Mouse (Mus musculus): Measurements from ENCODE around the gene Bach2. TPM values are rescaled to one million over a fixed set of nuclear protein-coding genes. Genes with fewer than 3 reads are reported as not detected.

The Bach2 gene
- polyA plus RNA-seq, 1 experiment from 2014 or later = 4.8 TPM

GRCm38 (mm10) chr4:32202362-32202761, 36.2 kb upstream of the Bach2 start:
- no peak for DNase-seq (ENCODE audit: low spot score)

GRCm38 (mm10) chr4:32204819-32205218, 33.8 kb upstream of the Bach2 start:
- ATAC-seq (replicated peaks; ENCODE audit: low FRiP score) (0 out of 2 replicates have a peak, but pooled peaks have one; percentile 39), DNase-seq (ENCODE audit: low spot score) (no peak)
- H3K27me3 ChIP-seq (replicated peaks; ENCODE audit: control insufficient read depth, insufficient read depth, low read length) = no peaks in the 10 kb centered on the region
- no peak overlapping the region for H3K4me3 ChIP-seq (ENCODE audit: low read depth, low read length)
- peaks cover 11% of the 10 kb centered on the region for H3K4me1 ChIP-seq (replicated peaks; ENCODE audit: control insufficient read depth, insufficient read depth, low read length)
- H3K9me3 ChIP-seq (ENCODE audit: control insufficient read depth, low read length) = no peaks in the 10 kb centered on the region
- 41% methylated on average over 4 of the region's 4 CpGs for WGBS
- H3K4me2 ChIP-seq = no peak overlapping the region
- no peak overlapping the region for H3K27ac ChIP-seq (ENCODE audit: low read depth, low read length)
- H3K36me3 ChIP-seq (ENCODE audit: control insufficient read depth, insufficient read depth, low read length) = no peaks in the 10 kb centered on the region
- no peak overlapping the region for H3K9ac ChIP-seq (ENCODE audit: low read depth, low read length)

More at GRCm38 (mm10) chr4:32202362-32202761, 36.2 kb upstream of the Bach2 start:
- no peaks in the 10 kb centered on the region for H3K27me3 ChIP-seq (replicated peaks; ENCODE audit: control insufficient read depth, insufficient read depth, low read length)
- H3K36me3 ChIP-seq (ENCODE audit: control insufficient read depth, insufficient read depth, low read length) = no peaks in the 10 kb centered on the region
- H3K4me3 ChIP-seq (ENCODE audit: low read depth, low read length) = no peak overlapping the region
- H3K9me3 ChIP-seq (ENCODE audit: control insufficient read depth, low read length) = no peaks in the 10 kb centered on the region
- H3K9ac ChIP-seq (ENCODE audit: low read depth, low read length) = no peak overlapping the region
- 90% methylated on average over 5 of the region's 5 CpGs for WGBS
- ATAC-seq (replicated peaks; ENCODE audit: low FRiP score) = no peak
- no peak overlapping the region for H3K4me2 ChIP-seq
- no peak overlapping the region for H3K27ac ChIP-seq (ENCODE audit: low read depth, low read length)
- peaks cover 11% of the 10 kb centered on the region for H3K4me1 ChIP-seq (replicated peaks; ENCODE audit: control insufficient read depth, insufficient read depth, low read length)

- WGBS = 23% methylated on average over 2 of the region's 2 CpGs
- Histone ChIP-seq H3K9me3 (ENCODE audit: control insufficient read depth, low read length) (no peaks in the 10 kb centered on the region), H3K9ac (ENCODE audit: low read depth, low read length) (no peak overlapping the region), H3K4me2 (peak overlapping the region; percentile 20; the same call in 1 of the 2 replicates), H3K4me1 (replicated peaks; ENCODE audit: control insufficient read depth, insufficient read depth, low read length) (peaks cover 14% of the 10 kb centered on the region), H3K4me3 (ENCODE audit: low read depth, low read length) (no peak overlapping the region), H3K27me3 (replicated peaks; ENCODE audit: control insufficient read depth, insufficient read depth, low read length) (no peaks in the 10 kb centered on the region), H3K36me3 (ENCODE audit: control insufficient read depth, insufficient read depth, low read length) (no peaks in the 10 kb centered on the region), H3K27ac (ENCODE audit: low read depth, low read length) (no peak overlapping the region)
- ATAC-seq (replicated peaks; ENCODE audit: low FRiP score) (peak; percentile 80), DNase-seq (ENCODE audit: low spot score) (no peak)
Measured at GRCm38 (mm10) chr4:32205825-32206224, 32.8 kb upstream of the Bach2 start.

GRCm38 (mm10) chr4:32209995-32210394, 28.6 kb upstream of the Bach2 start:
- Histone ChIP-seq H3K27ac (ENCODE audit: low read depth, low read length) (no peak overlapping the region), H3K4me2 (no peak overlapping the region), H3K27me3 (replicated peaks; ENCODE audit: control insufficient read depth, insufficient read depth, low read length) (no peaks in the 10 kb centered on the region), H3K4me1 (replicated peaks; ENCODE audit: control insufficient read depth, insufficient read depth, low read length) (peaks cover 11% of the 10 kb centered on the region), H3K36me3 (ENCODE audit: control insufficient read depth, insufficient read depth, low read length) (no peaks in the 10 kb centered on the region), H3K9me3 (ENCODE audit: control insufficient read depth, low read length) (no peaks in the 10 kb centered on the region), H3K4me3 (ENCODE audit: low read depth, low read length) (no peak overlapping the region), H3K9ac (ENCODE audit: low read depth, low read length) (no peak overlapping the region)
- no peak for DNase-seq (ENCODE audit: low spot score)
- WGBS = 71% methylated on average over 2 of the region's 2 CpGs
- ATAC-seq (replicated peaks; ENCODE audit: low FRiP score) = no peak

- Histone ChIP-seq H3K9ac (ENCODE audit: low read depth, low read length) (no peak overlapping the region), H3K9me3 (ENCODE audit: control insufficient read depth, low read length) (no peaks in the 10 kb centered on the region), H3K27me3 (replicated peaks; ENCODE audit: control insufficient read depth, insufficient read depth, low read length) (no peaks in the 10 kb centered on the region), H3K4me2 (no peak overlapping the region), H3K4me3 (ENCODE audit: low read depth, low read length) (no peak overlapping the region), H3K27ac (ENCODE audit: low read depth, low read length) (no peak overlapping the region), H3K36me3 (ENCODE audit: control insufficient read depth, insufficient read depth, low read length) (no peaks in the 10 kb centered on the region), H3K4me1 (replicated peaks; ENCODE audit: control insufficient read depth, insufficient read depth, low read length) (peaks cover 6% of the 10 kb centered on the region)
- WGBS = 73% methylated on average over 9 of the region's 9 CpGs
- ATAC-seq (replicated peaks; ENCODE audit: low FRiP score) (no peak), DNase-seq (ENCODE audit: low spot score) (no peak)
Measured at GRCm38 (mm10) chr4:32210424-32211184, 28.0 kb upstream of the Bach2 start.

- no peak overlapping the region for H3K9ac ChIP-seq (ENCODE audit: low read depth, low read length)
- ATAC-seq (replicated peaks; ENCODE audit: low FRiP score) = no peak
- H3K4me1 ChIP-seq (replicated peaks; ENCODE audit: control insufficient read depth, insufficient read depth, low read length) = peaks cover 3% of the 10 kb centered on the region; the same call in 1 of the 2 replicates
- no peaks in the 10 kb centered on the region for H3K36me3 ChIP-seq (ENCODE audit: control insufficient read depth, insufficient read depth, low read length)
- no peak for DNase-seq (ENCODE audit: low spot score)
- no peak overlapping the region for H3K4me2 ChIP-seq
- H3K4me3 ChIP-seq (ENCODE audit: low read depth, low read length) = no peak overlapping the region
- H3K27ac ChIP-seq (ENCODE audit: low read depth, low read length) = no peak overlapping the region
- H3K9me3 ChIP-seq (ENCODE audit: control insufficient read depth, low read length) = no peaks in the 10 kb centered on the region
- H3K27me3 ChIP-seq (replicated peaks; ENCODE audit: control insufficient read depth, insufficient read depth, low read length) = no peaks in the 10 kb centered on the region
Measured at GRCm38 (mm10) chr4:32212593-32212992, 26.0 kb upstream of the Bach2 start.

GRCm38 (mm10) chr4:32216466-32216865, 22.1 kb upstream of the Bach2 start:
- WGBS = 81% methylated on average over 4 of the region's 4 CpGs
- no peaks in the 10 kb centered on the region for H3K9me3 ChIP-seq (ENCODE audit: control insufficient read depth, low read length)
- H3K4me1 ChIP-seq (replicated peaks; ENCODE audit: control insufficient read depth, insufficient read depth, low read length) = no peaks in the 10 kb centered on the region; the same call in 1 of the 2 replicates
- ATAC-seq (replicated peaks; ENCODE audit: low FRiP score) (no peak), DNase-seq (ENCODE audit: low spot score) (no peak)
- no peak overlapping the region for H3K4me2 ChIP-seq
- H3K27me3 ChIP-seq (replicated peaks; ENCODE audit: control insufficient read depth, insufficient read depth, low read length) = no peaks in the 10 kb centered on the region
- H3K27ac ChIP-seq (ENCODE audit: low read depth, low read length) = no peak overlapping the region
- H3K4me3 ChIP-seq (ENCODE audit: low read depth, low read length) = no peak overlapping the region
- H3K36me3 ChIP-seq (ENCODE audit: control insufficient read depth, insufficient read depth, low read length) = no peaks in the 10 kb centered on the region
- no peak overlapping the region for H3K9ac ChIP-seq (ENCODE audit: low read depth, low read length)

DNA sequence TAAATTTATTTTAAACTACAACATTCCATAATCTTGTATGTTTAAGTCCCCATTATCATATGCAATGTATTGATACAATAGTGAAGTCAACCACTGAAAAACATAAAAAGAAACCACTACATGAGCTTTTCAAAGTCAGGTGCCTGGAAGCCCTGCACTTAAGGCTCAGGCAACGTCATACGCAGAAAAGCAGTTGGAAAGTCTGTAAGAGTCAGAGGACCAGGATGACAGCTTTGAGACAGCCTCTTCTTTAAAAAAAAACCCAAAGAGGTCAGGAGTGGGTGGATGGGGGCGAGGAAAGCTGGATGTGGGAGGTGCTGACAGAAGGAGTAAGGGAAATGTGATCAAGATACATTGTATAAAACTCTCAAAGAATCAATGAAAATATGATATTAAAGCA, 21.6 kb upstream of the Bach2 start:
- no peaks in the 10 kb centered on the region for H3K27me3 ChIP-seq (replicated peaks; ENCODE audit: control insufficient read depth, insufficient read depth, low read length)
- DNase-seq (ENCODE audit: low spot score) (no peak), ATAC-seq (replicated peaks; ENCODE audit: low FRiP score) (no peak)
- 85% methylated on average over 3 of the region's 3 CpGs for WGBS
- no peaks in the 10 kb centered on the region for H3K36me3 ChIP-seq (ENCODE audit: control insufficient read depth, insufficient read depth, low read length)
- no peaks in the 10 kb centered on the region for H3K9me3 ChIP-seq (ENCODE audit: control insufficient read depth, low read length)
- H3K4me2 ChIP-seq = no peak overlapping the region
- no peak overlapping the region for H3K9ac ChIP-seq (ENCODE audit: low read depth, low read length)
- H3K27ac ChIP-seq (ENCODE audit: low read depth, low read length) = no peak overlapping the region
- no peaks in the 10 kb centered on the region; the same call in 1 of the 2 replicates for H3K4me1 ChIP-seq (replicated peaks; ENCODE audit: control insufficient read depth, insufficient read depth, low read length)
- H3K4me3 ChIP-seq (ENCODE audit: low read depth, low read length) = no peak overlapping the region

GRCm38 (mm10) chr4:32217593-32217992, 21.0 kb upstream of the Bach2 start:
- Histone ChIP-seq H3K27me3 (replicated peaks; ENCODE audit: control insufficient read depth, insufficient read depth, low read length) (no peaks in the 10 kb centered on the region; the same call in 1 of the 2 replicates), H3K4me2 (no peak overlapping the region), H3K4me1 (replicated peaks; ENCODE audit: control insufficient read depth, insufficient read depth, low read length) (no peaks in the 10 kb centered on the region; the same call in 1 of the 2 replicates), H3K9ac (ENCODE audit: low read depth, low read length) (no peak overlapping the region), H3K36me3 (ENCODE audit: control insufficient read depth, insufficient read depth, low read length) (no peaks in the 10 kb centered on the region), H3K9me3 (ENCODE audit: control insufficient read depth, low read length) (no peaks in the 10 kb centered on the region), H3K4me3 (ENCODE audit: low read depth, low read length) (no peak overlapping the region), H3K27ac (ENCODE audit: low read depth, low read length) (no peak overlapping the region)
- no peak for ATAC-seq (replicated peaks; ENCODE audit: low FRiP score)
- no peak for DNase-seq (ENCODE audit: low spot score)
- WGBS = 88% methylated on average over 12 of the region's 12 CpGs

Data from liver, embryonic 11.5 days (tissue).